Mouse (Mus musculus) retina, postnatal 7 days (tissue): ENCODE results near the gene Yrdc.

Experiments used
- DNase-seq: peaks from one replicate; pipeline ENCODE4 v3.0.0-alpha.2; 2012; ENCODE audit warnings: low read depth, low spot score

Gene Yrdc

GRCm38 (mm10) chr4:124850261-124850913 lies at the start of gene Yrdc:
Gene Yrdc (plus strand): TSS chr4:124850679.
- DNase-seq: peak; percentile 92

- peak; percentile 80 for DNase-seq
These were observed 48.7 kb upstream of the Yrdc start, which contains the start of gene Mtf1 for GRCm38 (mm10) chr4:124801552-124802308. Gene Mtf1 (plus strand): TSS chr4:124802104.

GRCm38 (mm10) chr4:124802309-124803260 lies 47.9 kb upstream of the Yrdc start:
- peak; percentile 98 for DNase-seq

- DNase-seq: no peak
These were observed 47.1 kb upstream of the Yrdc start for GRCm38 (mm10) chr4:124803406-124803805.

- no peak for DNase-seq
These were observed 42.0 kb upstream of the Yrdc start for GRCm38 (mm10) chr4:124808511-124808910.

GRCm38 (mm10) chr4:124809136-124809883 lies 41.2 kb upstream of the Yrdc start:
- DNase-seq: no peak

- DNase-seq: no peak
These were observed 40.4 kb upstream of the Yrdc start for GRCm38 (mm10) chr4:124810056-124810455.

GRCm38 (mm10) chr4:124811347-124811975 lies 39.0 kb upstream of the Yrdc start:
- DNase-seq: no peak

GRCm38 (mm10) chr4:124815901-124816300 lies 34.6 kb upstream of the Yrdc start:
- DNase-seq: no peak

- peak; percentile 60 for DNase-seq
These were observed 32.7 kb upstream of the Yrdc start for GRCm38 (mm10) chr4:124817803-124818202.

- no peak for DNase-seq
These were observed 31.6 kb upstream of the Yrdc start for GRCm38 (mm10) chr4:124818832-124819231.

GRCm38 (mm10) chr4:124824967-124825366 lies 25.5 kb upstream of the Yrdc start:
- DNase-seq: no peak

GRCm38 (mm10) chr4:124825371-124825965 lies 25.0 kb upstream of the Yrdc start:
- DNase-seq: no peak

GRCm38 (mm10) chr4:124829671-124830070 lies 20.8 kb upstream of the Yrdc start:
- no peak for DNase-seq

GRCm38 (mm10) chr4:124832796-124833195 lies 17.7 kb upstream of the Yrdc start:
- DNase-seq: no peak

- no peak for DNase-seq
These were observed 12.3 kb upstream of the Yrdc start for GRCm38 (mm10) chr4:124838035-124838700.

- no peak for DNase-seq
These were observed 9.5 kb upstream of the Yrdc start for GRCm38 (mm10) chr4:124840998-124841397.

- no peak for DNase-seq
These were observed 7.0 kb upstream of the Yrdc start for GRCm38 (mm10) chr4:124843493-124843892.

- peak; percentile 70 for DNase-seq
These were observed 2.9 kb upstream of the Yrdc start for GRCm38 (mm10) chr4:124847573-124847972.
